Mouse (Mus musculus): ENCODE measurements at regions not wholly inside any gene's neighbourhood (a gene's known extent, or its start where the extent isn't known, plus 50 kb on each side); places are given as distances from the start of the nearest gene placed in this dataset.

DNA sequence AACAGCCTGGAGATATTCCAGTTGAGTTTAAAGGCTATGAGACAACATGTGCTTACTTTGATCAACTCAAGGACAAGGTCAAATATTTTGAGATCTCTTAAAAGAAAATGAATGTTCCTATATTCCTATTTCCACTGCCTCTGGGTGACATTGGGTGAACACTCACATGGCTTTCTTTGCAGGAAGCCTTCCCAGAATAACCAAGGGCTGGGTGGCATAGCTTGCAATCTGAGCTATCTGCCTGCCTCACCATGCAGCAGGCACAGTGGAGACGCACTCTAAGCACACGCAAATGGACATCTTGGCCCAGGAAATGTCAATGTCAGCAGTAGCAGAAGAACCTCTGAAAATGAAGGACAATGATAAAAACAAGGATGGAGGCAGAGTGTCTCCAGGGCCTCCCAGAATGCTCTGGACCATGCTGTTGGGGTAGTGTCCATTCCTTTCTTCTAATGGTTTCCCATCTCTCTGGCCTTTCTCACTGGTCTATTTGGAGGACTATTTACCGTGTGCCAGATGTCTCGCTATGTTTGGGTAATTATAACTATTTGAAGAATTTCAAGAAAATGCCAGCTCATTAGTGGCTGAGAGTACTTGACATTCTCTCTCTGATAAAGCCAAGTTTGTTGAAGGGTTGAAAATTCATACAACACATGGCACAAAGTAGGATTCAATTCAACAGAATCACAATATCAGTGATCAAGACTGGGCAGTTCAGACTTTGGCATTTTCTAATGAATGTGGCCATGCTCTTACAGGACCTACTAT is 276.3 kb upstream of the Rnf32 start:
- ATAC-seq (replicated peaks; ENCODE audit: poor library complexity): no peak

DNA sequence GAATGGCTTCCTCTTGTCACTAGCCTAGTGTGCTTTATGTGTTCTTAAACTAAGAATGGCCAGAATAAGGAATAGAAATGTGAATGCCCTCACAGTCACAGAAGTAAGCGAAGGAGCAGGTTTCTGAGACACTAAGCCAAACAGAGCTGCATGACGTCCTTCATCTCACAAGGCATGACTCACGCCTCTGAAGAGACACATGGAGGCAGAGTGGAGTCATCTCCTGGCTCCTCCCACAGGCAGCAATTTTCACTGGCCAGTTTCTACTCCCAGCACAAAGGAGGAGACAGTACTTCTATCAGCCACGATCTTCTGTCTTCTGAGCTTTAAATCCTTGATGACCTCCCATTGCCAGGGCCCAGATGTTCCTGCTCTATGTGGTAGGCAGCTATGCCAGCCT is 291.3 kb upstream of the Rnf32 start:
- no peak for ATAC-seq (replicated peaks; ENCODE audit: poor library complexity)

DNA sequence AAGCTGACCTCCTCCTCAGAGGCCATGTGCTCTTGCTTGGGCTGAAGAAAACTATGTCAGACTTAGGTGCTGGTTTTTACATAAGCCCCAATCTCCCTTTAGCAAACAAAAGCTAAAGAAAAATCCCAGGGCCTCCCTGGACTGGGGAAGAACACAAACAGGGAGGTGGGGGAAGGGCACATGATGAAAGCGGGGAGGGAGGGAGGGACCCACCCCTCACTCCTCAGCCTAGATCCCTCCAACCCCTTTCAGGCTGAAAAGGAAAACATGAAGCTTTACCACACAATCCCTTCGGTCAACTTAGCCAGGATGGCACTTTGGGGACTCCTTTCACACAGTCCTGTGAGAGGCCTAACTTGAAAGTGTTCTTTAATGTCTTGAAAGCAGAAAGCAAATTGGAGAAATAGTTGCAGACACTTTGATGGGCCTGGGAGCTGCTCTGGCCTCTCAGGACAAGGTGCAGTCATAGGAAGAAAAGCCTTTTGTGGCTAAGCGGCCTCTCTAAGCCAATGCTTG is 291.9 kb upstream of the Rnf32 start:
- ATAC-seq (replicated peaks; ENCODE audit: poor library complexity): no peak

DNA sequence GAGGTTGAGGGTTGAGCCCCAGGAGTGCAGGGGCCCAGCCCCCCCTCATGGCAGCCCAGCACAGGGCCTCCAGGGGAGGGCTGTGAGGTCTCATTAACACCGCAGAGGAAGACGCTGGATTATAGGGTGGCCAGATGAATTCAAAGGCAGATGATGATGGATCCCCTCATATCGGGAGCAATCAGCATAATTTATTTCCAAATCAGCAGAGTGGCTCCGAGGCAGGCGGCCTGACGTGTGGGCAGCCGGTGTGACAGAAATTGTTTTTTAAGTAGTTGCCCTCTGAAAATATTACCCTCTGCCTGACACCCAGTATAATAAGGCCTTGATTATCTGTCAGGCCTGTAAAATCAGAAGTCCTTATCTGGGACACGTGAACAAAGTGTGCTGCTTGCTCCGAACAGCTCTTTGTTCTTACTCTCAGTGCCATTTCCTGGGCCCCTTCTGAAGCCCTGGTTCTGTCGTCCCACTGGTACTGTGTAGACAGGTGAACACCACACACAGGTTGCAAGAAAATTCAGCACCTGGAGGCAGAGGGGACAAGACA is 303.0 kb upstream of the Rnf32 start:
- ATAC-seq (replicated peaks; ENCODE audit: poor library complexity): no peak

DNA sequence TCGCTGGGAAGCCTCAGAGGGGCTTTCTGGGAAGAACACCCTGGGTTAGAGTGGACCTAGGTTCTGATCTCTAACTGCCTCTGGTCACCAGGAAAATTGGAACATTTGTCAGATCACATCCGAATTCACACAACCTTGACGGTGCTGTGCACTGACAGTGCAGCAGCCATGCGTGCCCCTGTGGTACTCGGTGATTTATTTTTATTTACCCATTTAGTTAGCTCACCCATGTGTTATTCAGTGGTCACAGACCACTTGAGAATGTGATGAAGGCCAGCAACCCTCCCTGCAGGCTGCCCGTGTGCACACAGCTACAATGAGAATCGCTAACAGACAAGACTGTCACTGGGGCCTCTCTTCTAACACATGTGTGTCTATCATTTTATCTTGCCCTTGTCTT is 303.8 kb upstream of the Rnf32 start:
- ATAC-seq (replicated peaks; ENCODE audit: poor library complexity): no peak

DNA sequence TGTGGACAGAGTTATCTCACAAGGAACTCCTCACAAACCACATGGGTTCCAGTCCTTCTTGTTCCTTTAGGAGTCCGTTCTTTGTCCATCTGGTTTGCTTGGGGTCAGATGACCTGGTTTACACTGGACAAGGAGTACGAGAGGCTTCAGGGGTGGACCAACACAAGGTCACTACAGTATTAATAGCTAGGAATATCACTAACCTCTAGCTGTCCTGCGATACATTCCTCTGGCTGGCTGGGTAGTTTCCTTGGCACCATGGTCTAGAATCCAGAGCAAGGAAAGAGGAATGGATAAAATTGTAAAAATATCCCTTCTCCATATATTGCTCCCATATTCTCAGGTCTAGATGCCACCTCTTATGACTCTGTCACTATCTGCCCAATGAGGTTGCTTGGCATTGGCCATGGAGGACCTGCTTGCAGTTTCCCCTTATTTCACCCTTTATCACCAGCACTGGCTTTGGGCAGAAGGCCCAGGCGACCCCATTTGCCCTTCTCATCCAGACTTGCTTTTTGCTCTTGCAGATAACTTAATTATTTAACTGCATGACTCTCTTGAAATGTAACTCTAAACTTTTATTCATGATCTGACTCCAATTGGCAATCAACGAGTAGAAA is 310.9 kb upstream of the Rnf32 start:
- ATAC-seq (replicated peaks; ENCODE audit: poor library complexity): no peak

DNA sequence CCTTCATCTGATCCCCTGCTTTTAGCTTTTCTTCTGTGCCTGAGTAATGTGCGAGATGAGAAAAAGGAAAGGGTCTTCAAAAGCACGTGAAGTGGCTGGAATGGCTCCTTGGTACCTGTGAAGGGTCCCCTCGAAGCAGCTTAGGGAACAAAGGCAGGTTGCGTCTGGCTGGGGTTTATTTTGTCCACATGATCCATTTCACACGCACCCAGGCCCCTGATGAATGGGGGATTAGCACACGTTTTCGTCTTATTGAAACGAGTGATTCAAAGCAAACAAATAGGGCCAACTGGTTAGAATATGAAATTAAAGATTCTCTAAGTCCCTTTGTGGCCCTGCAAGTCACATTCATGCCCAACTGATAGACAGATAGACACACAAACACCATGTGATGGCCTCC is 319.6 kb upstream of the Rnf32 start:
- ATAC-seq (replicated peaks; ENCODE audit: poor library complexity): no peak

DNA sequence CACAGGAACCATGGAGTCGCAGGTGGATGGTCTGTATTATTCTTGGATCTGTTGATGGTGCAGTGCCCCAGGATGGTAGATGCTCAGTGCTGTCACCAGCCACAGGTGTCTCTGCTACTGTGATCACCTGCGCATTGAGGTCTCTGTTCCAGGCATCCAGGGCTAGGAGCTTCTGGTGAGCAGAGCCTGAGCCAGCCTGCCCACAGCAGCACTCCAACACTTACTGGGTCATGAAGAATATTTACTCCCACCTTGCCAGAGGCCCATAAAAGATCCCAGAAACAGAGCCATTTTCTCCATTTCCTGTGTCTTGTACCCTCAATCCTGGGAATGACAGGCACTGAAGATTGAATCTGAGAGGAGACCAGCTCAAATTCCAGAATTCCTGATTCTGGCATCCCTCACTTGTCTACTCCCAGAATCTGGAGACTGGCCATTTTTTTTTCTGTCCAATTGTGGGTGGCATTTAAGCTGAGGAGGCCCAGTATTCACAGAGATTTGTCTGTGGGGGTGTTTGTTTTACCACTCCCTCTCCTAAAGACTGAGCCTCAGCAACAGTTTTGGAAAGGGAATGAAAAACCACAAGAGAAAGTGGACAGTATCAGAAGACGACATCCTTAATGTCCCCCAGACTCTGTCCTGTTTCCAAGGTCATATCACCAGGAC is 322.1 kb upstream of the Rnf32 start:
- no peak for ATAC-seq (replicated peaks; ENCODE audit: poor library complexity)

DNA sequence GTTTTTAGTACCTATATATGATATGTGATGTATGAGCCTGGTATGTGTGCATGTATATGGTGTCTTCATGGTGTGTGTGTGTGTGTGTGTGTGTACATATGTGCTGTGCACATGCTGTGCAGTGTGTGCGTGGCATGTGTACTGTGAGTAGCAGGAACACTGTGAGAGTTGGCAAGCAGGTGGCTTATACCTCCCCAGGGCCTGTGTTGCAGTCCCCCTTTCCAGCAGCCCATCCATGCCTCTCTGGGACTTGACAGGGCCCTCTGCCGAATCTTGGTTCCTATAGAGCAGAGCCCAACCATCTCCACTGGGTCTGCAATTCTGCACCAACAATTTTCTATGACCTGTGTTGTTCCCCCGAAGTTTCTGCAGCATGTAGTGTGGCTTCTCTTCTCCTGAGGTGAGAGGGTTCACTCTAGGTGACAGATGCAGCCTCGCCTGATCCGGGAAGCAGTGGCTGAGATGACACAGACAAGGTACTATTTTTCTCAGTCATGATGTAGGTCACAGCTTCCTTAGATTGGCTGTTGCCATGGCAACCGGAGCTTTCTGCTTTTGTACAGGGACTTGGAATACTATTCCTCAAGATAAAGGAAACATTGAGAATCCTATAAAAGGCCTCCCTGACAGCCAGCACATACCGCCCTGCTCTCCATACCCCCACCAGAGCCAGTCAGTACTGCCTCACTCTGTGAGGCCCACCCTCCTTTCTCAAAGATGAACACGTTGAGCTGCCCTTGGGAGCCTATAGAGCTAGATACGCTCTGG is 336.0 kb upstream of the Rnf32 start:
- ATAC-seq (replicated peaks; ENCODE audit: poor library complexity): no peak

DNA sequence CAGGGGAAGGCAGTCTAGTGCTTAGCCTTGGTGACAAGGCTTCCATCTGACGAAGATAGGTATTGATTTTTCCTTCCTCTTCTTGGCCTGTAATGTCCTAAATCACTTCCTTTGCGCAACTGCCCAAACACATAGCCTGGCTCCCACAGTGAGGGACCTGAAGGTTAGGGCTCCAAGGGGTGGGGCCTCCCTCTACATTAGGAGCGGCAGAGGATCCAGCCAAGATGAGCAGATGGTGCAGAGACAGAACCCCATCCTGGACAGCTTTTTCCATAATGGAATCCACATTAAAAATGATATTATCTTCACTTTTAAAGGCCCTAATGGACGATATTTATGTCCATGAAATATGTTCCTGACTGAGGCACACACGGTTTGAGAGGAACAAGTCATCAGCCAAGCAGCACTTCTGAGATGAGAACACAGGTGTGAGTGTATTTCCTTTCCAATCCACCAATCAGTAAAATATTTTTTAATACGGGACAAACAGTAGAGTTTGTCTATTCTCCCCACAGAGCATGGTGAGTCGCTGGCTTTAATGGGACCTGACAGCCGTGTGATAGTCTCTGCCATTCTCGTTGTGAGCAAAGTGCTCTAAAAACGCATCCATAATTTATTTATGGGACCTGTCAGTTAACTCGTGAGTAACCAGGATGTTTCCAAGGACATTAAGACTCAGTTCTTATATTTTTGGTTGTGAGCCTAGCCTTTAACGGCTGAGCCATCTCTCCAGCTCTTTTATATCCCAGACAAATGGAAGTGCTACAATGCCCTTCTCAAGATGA is 357.5 kb upstream of the Rnf32 start:
- no peak for ATAC-seq (replicated peaks; ENCODE audit: poor library complexity)

DNA sequence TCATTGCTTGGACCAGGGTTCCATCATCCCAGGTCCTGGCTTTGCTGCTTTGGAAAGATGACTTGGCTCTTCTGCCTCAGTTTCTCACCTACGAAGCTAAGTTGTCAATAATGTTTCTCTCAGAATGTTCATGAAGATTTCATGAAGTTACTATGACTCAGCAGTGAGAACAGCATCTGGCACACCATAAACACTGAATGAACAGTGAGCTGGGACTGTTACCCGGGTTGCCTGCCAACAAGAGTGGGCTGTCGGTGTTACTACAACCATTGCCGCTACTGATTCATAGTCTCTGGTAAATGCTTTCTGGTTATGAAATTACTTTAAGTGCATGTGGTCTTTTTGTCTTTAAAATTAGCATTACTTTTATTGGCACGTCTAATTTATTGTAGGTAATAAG is 352.0 kb upstream of the Shh start:
- no peak for ATAC-seq (replicated peaks; ENCODE audit: poor library complexity)

DNA sequence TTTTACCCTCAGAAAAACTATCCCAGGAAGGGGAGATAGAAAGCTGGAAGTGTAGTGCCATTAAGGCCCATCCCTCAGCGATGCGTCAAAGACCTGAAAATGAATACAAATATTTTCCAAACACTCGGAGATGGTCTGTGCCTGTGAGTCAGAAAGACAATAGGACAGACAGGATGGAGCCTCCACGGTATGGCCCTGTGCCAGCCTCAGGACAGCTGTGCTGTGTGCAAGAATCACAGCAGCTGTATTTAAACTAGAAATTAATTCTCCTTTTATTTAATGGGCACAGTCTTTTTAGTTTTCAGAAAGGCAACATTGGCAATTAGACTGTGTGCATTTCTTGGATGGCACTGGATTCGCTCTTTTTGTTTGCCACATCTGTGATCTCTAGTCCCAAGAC is 340.9 kb upstream of the Shh start:
- no peak for ATAC-seq (replicated peaks; ENCODE audit: poor library complexity)

DNA sequence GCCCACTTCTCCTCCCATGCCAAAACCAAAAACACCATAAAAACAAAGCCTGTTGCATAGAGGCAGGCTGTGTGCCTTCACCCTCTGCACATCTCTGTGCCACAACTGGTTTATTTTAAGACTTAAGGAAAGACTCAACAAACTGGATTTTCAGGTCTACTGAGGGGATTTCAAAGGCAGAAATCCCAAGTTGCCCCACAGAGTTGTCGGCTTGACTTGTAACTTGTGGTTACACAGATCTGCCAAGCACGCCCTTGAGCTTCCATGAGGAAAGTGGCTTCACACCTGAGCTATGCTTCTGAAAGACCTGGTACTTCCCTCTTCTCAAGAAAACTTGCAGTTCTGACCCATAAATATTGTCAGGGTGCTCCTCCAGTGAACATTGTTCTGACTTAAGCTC is 332.4 kb upstream of the Shh start:
- ATAC-seq (replicated peaks; ENCODE audit: poor library complexity): no peak

DNA sequence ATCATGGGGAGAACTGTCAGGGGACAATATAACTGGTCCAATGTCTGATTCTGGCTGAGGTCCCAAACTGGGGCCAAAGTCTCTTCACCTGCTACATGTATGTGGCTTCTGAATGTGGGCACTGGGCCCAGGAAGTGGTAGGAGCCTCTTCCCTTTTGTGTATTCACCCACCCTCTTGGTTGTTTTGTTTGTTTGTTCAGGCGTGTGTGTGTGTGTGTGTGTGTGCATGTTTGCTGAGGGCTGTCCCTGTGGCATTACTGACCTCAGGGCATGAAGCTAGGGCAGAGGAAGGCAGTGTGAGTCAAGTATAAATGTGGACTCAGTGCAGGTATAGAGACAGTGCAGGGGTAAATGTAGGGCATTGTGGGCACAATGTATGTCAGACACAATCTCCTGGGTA is 331.3 kb upstream of the Shh start:
- no peak for ATAC-seq (replicated peaks; ENCODE audit: poor library complexity)

DNA sequence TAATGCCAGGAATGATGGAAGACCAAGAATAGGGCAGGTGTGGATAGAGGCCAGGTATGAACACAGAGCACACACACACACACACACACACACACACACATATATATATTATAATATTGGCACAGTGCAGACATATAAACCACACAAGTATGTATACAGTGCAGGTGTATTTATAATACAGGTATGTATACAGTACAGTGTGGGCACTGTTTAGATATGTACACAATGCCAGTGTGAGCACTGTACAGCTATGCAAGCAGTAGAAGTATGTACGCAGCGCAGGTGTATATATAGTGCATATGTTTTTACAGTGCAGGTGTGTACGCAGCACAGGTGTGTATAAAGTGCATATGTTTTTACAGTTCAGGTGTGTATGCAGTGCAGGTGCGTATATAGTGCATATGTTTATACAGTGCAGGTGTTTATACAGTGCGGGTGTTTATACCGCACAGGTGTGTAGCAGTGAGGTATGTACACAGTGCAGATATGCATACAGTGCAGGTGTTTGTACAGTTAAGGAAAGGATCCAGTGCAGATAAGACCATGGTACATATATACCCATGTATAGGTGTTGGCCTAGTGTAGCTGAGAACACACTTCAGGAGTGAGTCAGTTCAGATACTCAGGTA is 328.2 kb upstream of the Shh start:
- no peak for ATAC-seq (replicated peaks; ENCODE audit: poor library complexity)

DNA sequence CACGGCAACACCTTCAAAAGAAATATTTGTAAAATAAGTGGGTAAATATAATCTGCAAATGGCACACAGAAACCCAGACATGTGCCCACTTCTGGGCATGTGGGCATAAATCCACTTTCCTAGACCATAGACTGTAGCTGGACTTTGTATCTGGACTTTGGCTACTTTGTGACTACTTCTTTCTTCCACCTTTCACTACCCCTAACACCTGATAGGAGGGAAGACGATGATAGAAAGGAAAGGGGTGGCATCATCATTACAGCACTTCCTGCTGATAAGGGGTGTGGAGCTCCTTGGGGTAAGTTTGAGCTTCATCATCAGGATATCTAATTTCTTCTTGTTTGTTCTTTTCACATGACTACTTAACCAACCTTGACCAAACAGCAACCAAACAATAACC is 326.7 kb upstream of the Shh start:
- ATAC-seq (replicated peaks; ENCODE audit: poor library complexity): no peak

DNA sequence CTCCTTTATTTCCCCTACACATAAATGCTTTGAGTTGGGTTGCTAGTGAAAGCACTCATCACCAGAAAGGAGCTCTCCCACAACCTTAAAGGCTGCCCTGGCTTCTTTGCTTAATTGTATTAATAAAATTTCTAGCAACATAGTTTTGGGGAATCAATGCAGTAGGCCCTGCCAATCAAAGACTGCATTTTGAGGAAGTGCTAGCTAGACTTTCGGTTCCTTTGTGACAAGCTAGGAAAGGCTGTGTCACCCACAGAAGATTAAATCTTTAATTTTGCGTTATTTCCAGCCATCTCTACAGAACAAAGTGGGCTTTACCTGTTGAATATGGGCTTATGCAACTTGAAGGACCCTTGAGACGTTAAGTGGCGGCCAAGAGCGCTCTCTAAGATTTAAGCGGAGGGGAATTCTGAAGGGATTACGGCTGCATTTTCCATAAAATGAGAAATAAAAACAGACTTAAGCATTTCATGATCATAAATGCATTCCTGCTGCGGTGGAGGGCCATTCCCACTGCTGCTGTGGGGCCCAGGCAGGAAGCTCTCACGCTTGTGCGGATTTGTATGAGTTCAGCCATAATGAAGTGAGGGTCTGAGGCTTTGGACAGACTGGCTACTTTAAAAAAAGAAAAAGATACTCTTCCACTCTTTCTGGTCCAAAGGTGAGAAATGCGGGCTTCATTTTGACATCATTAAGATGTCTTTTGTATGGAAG is 318.4 kb upstream of the Shh start:
- ATAC-seq (replicated peaks; ENCODE audit: poor library complexity): peak; percentile 61; the same call in 1 of the 2 replicates

DNA sequence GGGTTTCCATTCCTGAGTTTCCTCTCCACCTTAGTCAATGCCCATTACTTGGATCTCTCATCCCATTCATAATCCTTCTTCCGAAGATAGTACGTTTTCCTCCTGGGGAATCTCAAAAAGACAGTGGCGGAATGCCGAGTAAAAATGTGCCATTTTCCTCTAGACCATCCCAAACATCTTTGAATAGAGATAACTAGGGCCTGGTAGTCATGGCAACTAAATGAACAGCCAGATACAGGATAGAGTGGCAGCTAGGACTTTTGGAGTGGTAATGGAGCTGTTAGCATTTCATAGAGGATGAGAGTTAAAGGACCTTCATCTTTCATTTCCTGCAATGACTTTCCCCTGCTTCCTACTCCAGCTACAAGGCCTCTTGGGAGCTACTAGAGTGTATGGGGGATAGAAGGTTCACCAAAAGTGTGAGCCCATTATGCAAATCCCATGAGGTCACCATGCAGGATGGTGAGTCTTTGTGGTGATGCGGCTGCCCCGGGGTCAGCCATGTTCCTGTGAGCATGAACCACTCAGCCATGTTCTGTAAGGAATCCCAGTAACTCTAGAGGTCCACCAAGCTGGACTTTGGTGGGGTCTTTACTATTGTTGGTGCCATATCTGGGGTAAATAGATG is 317.4 kb upstream of the Shh start:
- no peak for ATAC-seq (replicated peaks; ENCODE audit: poor library complexity)

All from megakaryocyte progenitor cell, adult 5-6 weeks (primary cell).